Mouse (Mus musculus) kidney, embryonic 15.5 days (tissue): ENCODE data around the gene Il5. TPM values are rescaled to one million over a fixed set of nuclear protein-coding genes. Genes with fewer than 3 reads are reported as not detected.
A peak's percentile ranks its signal among the peaks of the same experiment; 100 is the strongest.

Experiments used
- ATAC-seq: fragments of 200-750 bp; cut with Nextera tagmentation; replicated peaks from 2 replicates; pipeline ENCODE4 v1.8.0; 2017; ENCODE audit warnings: moderate TSS enrichment; ENCODE audit not compliant: low FRiP score
- H3K27ac ChIP-seq: fragments of 300-500 bp; sonication (generic); 2 replicates; pipeline ENCODE4 v1.5.1; 2015; ENCODE audit warnings: mild to moderate bottlenecking, inconsistent platforms
- H3K27me3 ChIP-seq: fragments of 300-500 bp; sonication (generic); 2 replicates; pipeline ENCODE4 v1.6.1; 2015; ENCODE audit warnings: inconsistent platforms
- H3K36me3 ChIP-seq: fragments of 300-500 bp; sonication (generic); 2 replicates; pipeline ENCODE4 v1.6.1; 2015; ENCODE audit warnings: inconsistent platforms
- H3K4me1 ChIP-seq: fragments of 300-500 bp; sonication (generic); 2 replicates; pipeline ENCODE4 v1.6.1; 2015; ENCODE audit warnings: inconsistent platforms
- H3K4me2 ChIP-seq: fragments of 300-500 bp; sonication (generic); 2 replicates; pipeline ENCODE4 v1.6.1; 2015; ENCODE audit warnings: moderate library complexity, mild to moderate bottlenecking, inconsistent platforms
- H3K4me3 ChIP-seq: fragments of 300-500 bp; sonication (generic); replicated peaks from 2 replicates; pipeline ENCODE4 v1.5.1; 2015; ENCODE audit warnings: mild to moderate bottlenecking, inconsistent platforms
- H3K9ac ChIP-seq: fragments of 300-500 bp; sonication (generic); 2 replicates; pipeline ENCODE4 v1.6.1; 2015; ENCODE audit warnings: mild to moderate bottlenecking, inconsistent platforms
- H3K9me3 ChIP-seq: fragments of 300-500 bp; sonication (generic); replicated peaks from 2 replicates; pipeline ENCODE4 v1.6.1; 2016; ENCODE audit warnings: inconsistent platforms
- WGBS: fragments of 180-500 bp; shearing (Covaris S2); methylation state at CpG from one replicate; pipeline ENCODE4 v1.1.7; 2015; ENCODE audit warnings: mixed read lengths; 5-methylcytosine and 5-hydroxymethylcytosine counted together
- polyA plus RNA-seq: library from polyadenylated mRNA; unstranded; fragments of >200 nt; fragmentation: Nextera tagmentation; extraction: Ambion mirVana; gene quantifications from 2 replicates; pipeline ENCODE4 v1.2.1, GENCODE M21; 2015

Il5 gene
- polyA plus RNA-seq, result not detected in 2 replicates

DNA sequence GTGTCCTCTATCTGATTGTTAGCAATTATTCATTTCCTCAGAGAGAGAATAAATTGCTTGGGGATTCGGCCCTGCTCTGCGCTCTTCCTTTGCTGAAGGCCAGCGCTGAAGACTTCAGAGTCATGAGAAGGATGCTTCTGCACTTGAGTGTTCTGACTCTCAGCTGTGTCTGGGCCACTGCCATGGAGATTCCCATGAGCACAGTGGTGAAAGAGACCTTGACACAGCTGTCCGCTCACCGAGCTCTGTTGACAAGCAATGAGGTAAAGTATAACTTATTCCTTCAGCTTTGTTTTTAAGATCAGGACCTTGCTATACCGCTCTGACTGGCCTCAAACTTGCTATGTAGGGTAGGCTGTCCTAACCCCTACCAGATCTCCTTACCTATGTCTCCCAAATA is at the start of gene Il5:
Gene Il5, plus strand, starts transcription at position 80 of the 400 bp plus-strand sequence.
- Histone ChIP-seq H3K27ac (no peak within 1 kb of the TSS), H3K4me2 (no peak within 1 kb of the TSS), H3K4me1 (no peaks in the 10 kb centered on the region), H3K27me3 (no peaks in the 10 kb centered on the region), H3K36me3 (no peaks in the 10 kb centered on the region), H3K9me3 (no peaks in the 10 kb centered on the region), H3K9ac (no peak within 1 kb of the TSS), H3K4me3 (no peak within 1 kb of the TSS)
- WGBS, result 69% methylated on average over 6 of the region's 6 CpGs
- no peak for ATAC-seq

- 95% methylated on average over 4 of the region's 4 CpGs for WGBS
- H3K9me3 ChIP-seq, result no peaks in the 10 kb centered on the region
These were observed 49.2 kb upstream of the Il5 start for GRCm38 (mm10) chr11:53671414-53671813.

DNA sequence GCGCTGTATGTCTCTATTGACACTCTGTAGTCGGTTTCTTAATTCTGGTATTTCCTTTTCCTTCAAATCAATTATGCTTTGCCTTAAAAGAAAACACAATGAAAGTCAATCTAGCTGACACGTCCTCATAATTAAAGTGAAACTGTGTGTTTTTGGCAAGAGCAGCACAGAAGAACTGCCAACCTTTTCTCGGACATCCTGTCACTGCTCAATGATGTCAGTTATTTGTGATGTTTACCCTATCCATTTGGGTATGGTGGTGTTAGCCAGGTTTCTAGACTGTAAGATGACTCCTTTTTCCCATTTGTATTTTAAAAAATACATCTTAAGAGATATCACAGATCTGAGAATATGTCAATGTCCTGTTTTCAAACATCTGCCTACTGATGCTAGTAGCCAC is 40.5 kb upstream of the Il5 start:
- no peak for ATAC-seq
- no peaks in the 10 kb centered on the region for H3K27me3 ChIP-seq
- no peaks in the 10 kb centered on the region for H3K9me3 ChIP-seq
- no peak overlapping the region for H3K4me3 ChIP-seq
- no peak overlapping the region for H3K4me2 ChIP-seq
- H3K27ac ChIP-seq, result no peak overlapping the region
- H3K36me3 ChIP-seq, result peaks cover 72% of the 10 kb centered on the region
- H3K9ac ChIP-seq, result no peak overlapping the region
- H3K4me1 ChIP-seq, result no peaks in the 10 kb centered on the region
- WGBS, result 83% methylated on average over 4 of the region's 4 CpGs

More at GRCm38 (mm10) chr11:53671414-53671813, 49.2 kb upstream of the Il5 start:
- Histone ChIP-seq H3K9ac (no peak overlapping the region), H3K4me3 (no peak overlapping the region), H3K4me1 (no peaks in the 10 kb centered on the region), H3K27ac (no peak overlapping the region), H3K4me2 (no peak overlapping the region), H3K27me3 (no peaks in the 10 kb centered on the region), H3K36me3 (peaks cover 85% of the 10 kb centered on the region)
- ATAC-seq, result no peak

DNA sequence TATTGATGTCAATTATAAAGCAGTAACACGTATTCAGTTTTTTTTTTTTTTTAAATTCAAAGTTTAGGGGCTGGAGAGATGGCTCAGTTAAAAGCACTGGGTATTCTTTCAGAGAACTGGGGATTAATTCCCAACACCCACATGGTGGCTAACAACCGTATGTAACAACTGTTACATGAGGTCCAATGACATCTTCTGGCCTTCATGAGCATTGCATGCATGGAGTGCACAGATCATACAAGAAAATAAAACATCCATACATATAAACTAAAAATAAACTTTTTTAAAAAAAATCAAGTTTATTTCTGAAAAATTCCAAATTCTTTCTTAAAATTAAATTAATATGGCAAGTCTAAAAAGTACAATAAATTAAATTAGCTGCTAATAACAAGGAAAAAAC is 38.9 kb upstream of the Il5 start:
- WGBS, result 91% methylated on average over 2 of the region's 2 CpGs
- ATAC-seq, result no peak
- Histone ChIP-seq H3K4me2 (no peak overlapping the region), H3K36me3 (peaks cover 64% of the 10 kb centered on the region), H3K9ac (no peak overlapping the region), H3K27me3 (no peaks in the 10 kb centered on the region), H3K27ac (no peak overlapping the region), H3K4me3 (no peak overlapping the region), H3K9me3 (no peaks in the 10 kb centered on the region), H3K4me1 (no peaks in the 10 kb centered on the region)

DNA sequence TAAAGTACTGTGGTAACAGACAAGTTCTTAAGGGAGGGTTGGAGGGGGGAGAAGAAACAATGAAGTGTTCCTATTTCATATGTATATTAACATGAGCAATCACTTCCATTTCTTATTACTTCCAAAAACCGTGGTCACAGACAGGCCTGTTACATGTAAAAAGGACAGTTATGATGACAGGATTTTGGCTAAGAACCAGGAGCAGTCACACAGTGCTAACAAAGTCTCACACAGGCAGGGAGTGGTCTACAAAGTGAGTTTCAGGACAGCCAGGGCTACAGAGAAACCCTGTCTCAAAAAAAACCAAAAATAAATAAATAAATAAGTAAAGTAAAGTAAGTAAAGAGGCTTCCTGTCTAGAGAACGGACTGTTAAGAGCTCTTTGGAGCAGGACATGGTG is 38.4 kb upstream of the Il5 start:
- H3K9ac ChIP-seq, result no peak overlapping the region
- 70% methylated on average over 2 of the region's 2 CpGs for WGBS
- H3K4me1 ChIP-seq, result no peaks in the 10 kb centered on the region
- H3K27me3 ChIP-seq, result no peaks in the 10 kb centered on the region
- no peak for ATAC-seq
- H3K27ac ChIP-seq, result no peak overlapping the region
- no peak overlapping the region for H3K4me2 ChIP-seq
- H3K36me3 ChIP-seq, result peaks cover 64% of the 10 kb centered on the region
- H3K9me3 ChIP-seq, result no peaks in the 10 kb centered on the region
- no peak overlapping the region for H3K4me3 ChIP-seq

DNA sequence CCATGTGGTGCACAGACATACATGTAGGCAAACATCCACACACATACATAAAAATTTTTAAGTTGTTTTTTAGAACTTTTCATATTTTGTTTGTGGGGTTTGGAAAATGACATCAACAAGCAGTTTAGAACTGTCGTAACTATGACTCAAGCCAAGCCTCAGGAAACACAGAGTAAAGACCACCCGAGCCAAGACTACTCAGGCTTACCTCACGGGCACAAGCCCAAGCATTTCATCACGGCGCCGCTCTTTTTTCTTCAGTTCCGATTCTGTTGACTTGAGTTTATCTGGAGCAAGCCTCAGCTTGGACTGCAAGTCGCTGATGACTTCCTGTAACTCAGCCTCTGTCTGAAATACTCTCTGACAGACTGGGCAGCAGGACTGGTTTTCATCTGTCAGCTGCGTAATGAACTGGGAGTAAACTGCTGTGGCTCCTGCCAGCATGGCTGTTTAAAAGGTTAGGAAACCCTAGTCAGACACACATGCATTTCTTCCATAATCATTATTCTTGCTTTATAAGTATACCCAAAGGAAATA is 37.5 kb upstream of the Il5 start:
- Histone ChIP-seq H3K27ac (no peak overlapping the region), H3K4me3 (no peak overlapping the region), H3K9ac (no peak overlapping the region), H3K4me2 (no peak overlapping the region), H3K4me1 (no peaks in the 10 kb centered on the region), H3K9me3 (no peaks in the 10 kb centered on the region), H3K36me3 (peaks cover 66% of the 10 kb centered on the region), H3K27me3 (no peaks in the 10 kb centered on the region)
- WGBS, result 91% methylated on average over 9 of the region's 9 CpGs
- no peak for ATAC-seq

DNA sequence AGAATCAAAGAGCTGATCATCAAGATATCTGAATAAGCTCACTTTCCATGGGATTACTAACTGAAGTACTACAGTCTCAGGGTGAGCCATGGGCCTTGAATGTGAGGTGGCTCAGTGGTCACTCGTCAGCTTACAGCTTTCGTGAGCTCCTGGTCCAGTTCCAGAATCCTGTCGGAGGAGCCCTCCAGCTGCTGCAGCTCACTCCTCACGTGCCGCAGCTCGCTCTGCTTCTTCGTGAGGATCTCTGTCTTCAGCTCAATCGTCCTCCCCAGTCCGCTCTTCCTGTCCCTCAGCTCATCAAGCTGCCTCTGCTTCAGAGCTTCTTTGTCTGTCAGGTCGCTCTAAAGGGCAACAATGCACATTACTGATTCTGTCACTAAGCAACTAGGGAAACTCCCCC is 28.6 kb upstream of the Il5 start:
- Histone ChIP-seq H3K27ac (no peak overlapping the region), H3K9ac (no peak overlapping the region), H3K9me3 (no peaks in the 10 kb centered on the region), H3K36me3 (peaks cover 60% of the 10 kb centered on the region), H3K4me2 (no peak overlapping the region), H3K4me3 (no peak overlapping the region), H3K4me1 (no peaks in the 10 kb centered on the region), H3K27me3 (no peaks in the 10 kb centered on the region)
- WGBS, result 57% methylated on average over 10 of the region's 10 CpGs
- no peak for ATAC-seq

GRCm38 (mm10) chr11:53698521-53698920 is 22.1 kb upstream of the Il5 start:
- no peak overlapping the region for H3K27ac ChIP-seq
- no peak for ATAC-seq
- WGBS, result 91% methylated on average over 2 of the region's 2 CpGs

GRCm38 (mm10) chr11:53699351-53699750 is 21.2 kb upstream of the Il5 start:
- Histone ChIP-seq H3K27ac (no peak overlapping the region), H3K4me2 (no peak overlapping the region), H3K36me3 (peaks cover 64% of the 10 kb centered on the region), H3K9ac (no peak overlapping the region), H3K9me3 (no peaks in the 10 kb centered on the region), H3K4me3 (no peak overlapping the region), H3K27me3 (no peaks in the 10 kb centered on the region), H3K4me1 (no peaks in the 10 kb centered on the region)
- WGBS, result 89% methylated on average over 4 of the region's 4 CpGs
- ATAC-seq, result no peak

More at GRCm38 (mm10) chr11:53698521-53698920, 22.1 kb upstream of the Il5 start:
- H3K27me3 ChIP-seq, result no peaks in the 10 kb centered on the region
- H3K4me2 ChIP-seq, result no peak overlapping the region
- H3K4me3 ChIP-seq, result no peak overlapping the region
- no peaks in the 10 kb centered on the region for H3K9me3 ChIP-seq
- no peak overlapping the region for H3K9ac ChIP-seq
- H3K4me1 ChIP-seq, result no peaks in the 10 kb centered on the region
- H3K36me3 ChIP-seq, result peaks cover 69% of the 10 kb centered on the region

- Histone ChIP-seq H3K9me3 (no peaks in the 10 kb centered on the region), H3K27ac (peak overlapping the region; percentile 90), H3K36me3 (peaks cover 9% of the 10 kb centered on the region; the same call in 1 of the 2 replicates), H3K27me3 (no peaks in the 10 kb centered on the region), H3K9ac (peak overlapping the region; percentile 86), H3K4me3 (peak overlapping the region; percentile 82), H3K4me2 (peak overlapping the region; percentile 89), H3K4me1 (peaks cover 3% of the 10 kb centered on the region; the same call in 1 of the 2 replicates)
- ATAC-seq, result peak; percentile 79
- WGBS, result 7% methylated on average over 29 of the region's 29 CpGs
These were observed 14.2 kb upstream of the Il5 start for GRCm38 (mm10) chr11:53706236-53706933.

DNA sequence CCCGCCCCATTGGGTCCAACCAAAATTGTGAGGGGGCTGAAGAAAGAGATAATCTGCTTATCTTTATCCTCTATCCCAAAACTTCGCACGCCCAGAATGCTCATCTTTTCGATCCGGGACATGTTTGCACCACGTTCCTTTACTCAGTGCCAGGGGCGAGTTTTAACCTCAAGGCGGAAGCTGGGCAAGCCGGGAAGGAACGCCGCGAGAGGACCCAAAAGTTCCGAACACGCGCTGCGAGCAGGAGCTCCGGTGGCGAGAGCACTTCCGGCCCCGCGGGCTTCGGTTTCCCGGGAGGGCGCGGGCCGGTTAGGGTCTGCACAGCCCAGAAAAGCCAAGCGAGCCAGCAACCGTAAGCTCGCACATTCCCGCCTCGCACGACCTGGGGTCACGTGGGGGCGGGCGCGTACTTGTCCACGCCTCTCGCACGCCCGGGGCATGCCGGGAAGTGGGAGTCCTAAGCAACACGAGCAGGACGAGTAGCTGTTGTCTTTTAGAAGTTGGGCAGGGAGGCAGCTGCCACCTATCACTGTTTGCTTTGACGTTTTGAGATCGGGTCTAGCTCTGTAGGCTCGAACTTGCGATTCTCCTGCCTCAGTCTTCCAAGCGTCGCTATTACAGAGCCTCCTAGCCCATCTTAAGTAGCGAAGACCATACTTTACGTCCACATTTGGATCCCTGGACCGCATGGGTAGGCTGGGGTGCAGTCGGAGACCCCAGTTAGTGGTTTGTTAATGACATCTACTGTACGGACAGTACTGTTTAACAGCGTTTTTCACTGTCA is 13.5 kb upstream of the Il5 start, which contains the start of gene Rad50:
Gene Rad50, minus strand, starts transcription at position 386 of the 784 bp plus-strand sequence.
- 4% methylated on average over 55 of the region's 55 CpGs for WGBS

DNA sequence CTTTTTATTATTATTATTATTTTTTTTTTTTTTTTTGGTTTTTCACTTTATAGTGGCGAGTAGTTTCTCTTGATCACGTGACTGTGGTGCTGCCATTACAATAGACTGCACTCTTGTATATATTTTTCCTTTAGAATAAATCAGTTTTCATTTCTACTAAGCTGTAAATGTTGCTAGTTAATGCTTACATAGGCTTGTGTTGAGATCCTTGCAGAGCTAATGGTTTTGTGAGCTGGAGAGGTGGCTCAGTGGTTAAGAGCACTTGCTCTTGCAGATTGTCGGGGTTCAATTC is 12.9 kb upstream of the Il5 start:
- no peaks in the 10 kb centered on the region for H3K27me3 ChIP-seq
- 0 out of 2 replicates have a peak overlapping the region, but pooled peaks have one; percentile 90 for H3K27ac ChIP-seq
- ATAC-seq, result no peak
- peaks cover 3% of the 10 kb centered on the region; the same call in 1 of the 2 replicates for H3K4me1 ChIP-seq
- H3K4me2 ChIP-seq, result peak overlapping the region; percentile 89
- WGBS, result 86% methylated on average over 3 of the region's 3 CpGs
- 0 out of 2 replicates have a peak, but pooled peaks cover 6% of the 10 kb centered on the region for H3K36me3 ChIP-seq
- H3K9ac ChIP-seq, result peak overlapping the region; percentile 86; the same call in 1 of the 2 replicates
- peak overlapping the region; percentile 82 for H3K4me3 ChIP-seq
- H3K9me3 ChIP-seq, result no peaks in the 10 kb centered on the region

More for the DNA sequence above, 13.5 kb upstream of the Il5 start, which contains the start of gene Rad50:
- H3K4me1 ChIP-seq, result peaks cover 3% of the 10 kb centered on the region; the same call in 1 of the 2 replicates
- peak within 1 kb of the TSS; percentile 89 for H3K4me2 ChIP-seq
- H3K36me3 ChIP-seq, result 0 out of 2 replicates have a peak, but pooled peaks cover 6% of the 10 kb centered on the region
- ATAC-seq, result peak; percentile 93
- peak within 1 kb of the TSS; percentile 82 for H3K4me3 ChIP-seq
- H3K9ac ChIP-seq, result peak within 1 kb of the TSS; percentile 86
- H3K27me3 ChIP-seq, result no peaks in the 10 kb centered on the region
- peak within 1 kb of the TSS; percentile 90 for H3K27ac ChIP-seq
- no peaks in the 10 kb centered on the region for H3K9me3 ChIP-seq
